Mouse (Mus musculus) neural tube, embryonic 14.5 days (tissue): Measurements from ENCODE around the gene Tmem8b. TPM values are rescaled to one million over a fixed set of nuclear protein-coding genes. Genes with fewer than 3 reads are reported as not detected.

Experiments
- ATAC-seq: fragments of 200-750 bp; cut with Nextera tagmentation; 2 replicates; pipeline ENCODE4 v1.8.0; 2017; ENCODE audit warnings: low read depth, mild to moderate bottlenecking, moderate TSS enrichment, moderate library complexity
- H3K27ac ChIP-seq: fragments of 300-500 bp; sonication (generic); 2 replicates; pipeline ENCODE4 v1.5.1; 2014; ENCODE audit warnings: low read depth, mild to moderate bottlenecking, control low read depth, low read length, moderate library complexity, mixed read lengths
- H3K27me3 ChIP-seq: fragments of 300-500 bp; sonication (generic); 2 replicates; pipeline ENCODE4 v1.6.1; 2014; ENCODE audit warnings: low read length; ENCODE audit not compliant: control insufficient read depth, insufficient read depth
- H3K36me3 ChIP-seq: fragments of 300-500 bp; sonication (generic); 2 replicates; pipeline ENCODE4 v1.6.1; 2014; ENCODE audit warnings: low read length, mixed read lengths; ENCODE audit not compliant: control insufficient read depth, insufficient read depth
- H3K4me1 ChIP-seq: fragments of 300-500 bp; sonication (generic); 2 replicates; pipeline ENCODE4 v1.6.1; 2014; ENCODE audit warnings: low read length; ENCODE audit not compliant: control insufficient read depth, insufficient read depth
- H3K4me2 ChIP-seq: fragments of 300-500 bp; sonication (generic); 2 replicates; pipeline ENCODE4 v1.6.1; 2014; ENCODE audit warnings: mild to moderate bottlenecking, low read depth, low read length, control low read depth
- H3K4me3 ChIP-seq: fragments of 300-500 bp; sonication (generic); 2 replicates; pipeline ENCODE4 v1.5.1; 2014; ENCODE audit warnings: low read depth, low read length, control low read depth, mixed read lengths
- H3K9ac ChIP-seq: fragments of 300-500 bp; sonication (generic); replicated peaks from 2 replicates; pipeline ENCODE4 v1.6.1; 2014; ENCODE audit warnings: low read depth, mild to moderate bottlenecking, control low read depth, low read length, mixed read lengths
- H3K9me3 ChIP-seq: fragments of 300-500 bp; sonication (generic); 2 replicates; pipeline ENCODE4 v1.6.1; 2016; ENCODE audit warnings: low read length; ENCODE audit not compliant: control insufficient read depth
- WGBS: fragments of 180-500 bp; shearing (Covaris S2); extraction: QIAGEN DNeasy Blood & Tissue Kit; methylation state at CpG from one replicate; pipeline ENCODE4 v1.1.7; 2014; 5-methylcytosine and 5-hydroxymethylcytosine counted together
- polyA plus RNA-seq: library from polyadenylated mRNA; unstranded; fragments of >200 nt; fragmentation: Nextera tagmentation; extraction: Ambion mirVana; gene quantifications from 2 replicates; pipeline ENCODE4 v1.2.1, GENCODE M21; 2014

Tmem8b gene
- polyA plus RNA-seq, 1 experiment from 2014 or later: 13.3 TPM

- Histone ChIP-seq H3K36me3 (no peaks in the 10 kb centered on the region), H3K4me2 (no peak overlapping the region), H3K27me3 (no peaks in the 10 kb centered on the region; the same call in 1 of the 2 replicates), H3K4me1 (no peaks in the 10 kb centered on the region), H3K9me3 (no peaks in the 10 kb centered on the region), H3K9ac (no peak overlapping the region), H3K27ac (no peak overlapping the region), H3K4me3 (no peak overlapping the region)
- no peak for ATAC-seq
- WGBS: 85% methylated on average over 6 of the region's 6 CpGs
Measured at GRCm38 (mm10) chr4:43703439-43703838, 34.7 kb downstream of the Tmem8b start.

- H3K4me1 ChIP-seq: no peaks in the 10 kb centered on the region
- H3K4me3 ChIP-seq: no peak overlapping the region
- H3K9me3 ChIP-seq: no peaks in the 10 kb centered on the region
- no peak overlapping the region for H3K4me2 ChIP-seq
- ATAC-seq: no peak
- H3K9ac ChIP-seq: no peak overlapping the region
- no peaks in the 10 kb centered on the region; the same call in 1 of the 2 replicates for H3K27me3 ChIP-seq
- no peak overlapping the region for H3K27ac ChIP-seq
- WGBS: 75% methylated on average over 8 of the region's 8 CpGs
- H3K36me3 ChIP-seq: no peaks in the 10 kb centered on the region
Measured at GRCm38 (mm10) chr4:43703851-43704250, 35.1 kb downstream of the Tmem8b start.

GRCm38 (mm10) chr4:43705991-43706390, 37.2 kb downstream of the Tmem8b start:
- no peak overlapping the region for H3K9ac ChIP-seq
- no peaks in the 10 kb centered on the region for H3K9me3 ChIP-seq
- H3K4me3 ChIP-seq: no peak overlapping the region
- no peaks in the 10 kb centered on the region; the same call in 1 of the 2 replicates for H3K27me3 ChIP-seq
- H3K36me3 ChIP-seq: no peaks in the 10 kb centered on the region
- no peak for ATAC-seq
- WGBS: 81% methylated on average over 13 of the region's 13 CpGs
- H3K4me2 ChIP-seq: no peak overlapping the region
- H3K4me1 ChIP-seq: no peaks in the 10 kb centered on the region
- no peak overlapping the region for H3K27ac ChIP-seq

- no peak within 1 kb of the TSS for H3K27ac ChIP-seq
Measured at GRCm38 (mm10) chr4:43709869-43710268, 41.1 kb downstream of the Tmem8b start, which contains the start of gene Olfr71. Gene Olfr71 (minus strand): TSS chr4:43710255.

GRCm38 (mm10) chr4:43711821-43712220, 43.0 kb downstream of the Tmem8b start:
- Histone ChIP-seq H3K27ac (no peak overlapping the region), H3K4me1 (no peaks in the 10 kb centered on the region), H3K4me3 (no peak overlapping the region), H3K9me3 (no peaks in the 10 kb centered on the region), H3K36me3 (no peaks in the 10 kb centered on the region), H3K4me2 (no peak overlapping the region), H3K27me3 (no peaks in the 10 kb centered on the region; the same call in 1 of the 2 replicates), H3K9ac (no peak overlapping the region)
- WGBS: 2% methylated on average over 2 of the region's 2 CpGs
- ATAC-seq: no peak

More at GRCm38 (mm10) chr4:43709869-43710268, 41.1 kb downstream of the Tmem8b start, which contains the start of gene Olfr71:
- no peaks in the 10 kb centered on the region; the same call in 1 of the 2 replicates for H3K27me3 ChIP-seq
- H3K9me3 ChIP-seq: no peaks in the 10 kb centered on the region
- H3K36me3 ChIP-seq: no peaks in the 10 kb centered on the region
- H3K4me2 ChIP-seq: no peak within 1 kb of the TSS
- H3K9ac ChIP-seq: no peak within 1 kb of the TSS
- no peak within 1 kb of the TSS for H3K4me3 ChIP-seq
- 87% methylated on average over 6 of the region's 6 CpGs for WGBS
- no peaks in the 10 kb centered on the region for H3K4me1 ChIP-seq
- ATAC-seq: no peak

GRCm38 (mm10) chr4:43713652-43714219, 45.0 kb downstream of the Tmem8b start:
- no peaks in the 10 kb centered on the region for H3K9me3 ChIP-seq
- no peaks in the 10 kb centered on the region for H3K4me1 ChIP-seq
- WGBS: 44% methylated on average over 7 of the region's 7 CpGs
- no peak overlapping the region for H3K4me2 ChIP-seq
- H3K27ac ChIP-seq: no peak overlapping the region
- no peaks in the 10 kb centered on the region for H3K36me3 ChIP-seq
- ATAC-seq: no peak
- no peak overlapping the region for H3K4me3 ChIP-seq
- no peak overlapping the region for H3K9ac ChIP-seq
- H3K27me3 ChIP-seq: no peaks in the 10 kb centered on the region

GRCm38 (mm10) chr4:43720491-43721228, 51.9 kb downstream of the Tmem8b start:
- Histone ChIP-seq H3K4me3 (no peak overlapping the region), H3K4me1 (no peaks in the 10 kb centered on the region)
- whole genome bisulfite sequencing: 47% methylated on average over 15 of the region's 16 CpGs

GRCm38 (mm10) chr4:43722191-43722590, 53.4 kb downstream of the Tmem8b start:
- no peaks in the 10 kb centered on the region for H3K4me1 ChIP-seq
- no peak overlapping the region for H3K4me3 ChIP-seq
- H3K9ac ChIP-seq: no peak overlapping the region
- no peaks in the 10 kb centered on the region for H3K9me3 ChIP-seq
- WGBS: 91% methylated on average over 4 of the region's 4 CpGs
- H3K27ac ChIP-seq: no peak overlapping the region
- ATAC-seq: no peak
- no peaks in the 10 kb centered on the region for H3K36me3 ChIP-seq
- no peak overlapping the region for H3K4me2 ChIP-seq
- H3K27me3 ChIP-seq: no peaks in the 10 kb centered on the region

More at GRCm38 (mm10) chr4:43720491-43721228, 51.9 kb downstream of the Tmem8b start:
- Histone ChIP-seq H3K27me3 (no peaks in the 10 kb centered on the region), H3K27ac (no peak overlapping the region), H3K9ac (no peak overlapping the region), H3K9me3 (no peaks in the 10 kb centered on the region), H3K36me3 (no peaks in the 10 kb centered on the region), H3K4me2 (no peak overlapping the region)
- no peak for ATAC-seq

GRCm38 (mm10) chr4:43724764-43725163, 56.0 kb downstream of the Tmem8b start:
- Histone ChIP-seq H3K4me3 (no peak overlapping the region), H3K36me3 (no peaks in the 10 kb centered on the region), H3K4me1 (no peaks in the 10 kb centered on the region), H3K9ac (no peak overlapping the region), H3K27ac (no peak overlapping the region), H3K4me2 (no peak overlapping the region), H3K9me3 (no peaks in the 10 kb centered on the region), H3K27me3 (no peaks in the 10 kb centered on the region)
- no peak for ATAC-seq
- WGBS: 54% methylated on average over 1 of the region's 1 CpGs
